Mouse (Mus musculus) adrenal gland, postnatal 14 days (tissue): ENCODE measurements around the gene Dexi. TPM values are rescaled to one million over a fixed set of nuclear protein-coding genes. Genes with fewer than 3 reads are reported as not detected.

Source experiments
- DNase-seq: peaks from one replicate; pipeline ENCODE4 v3.0.0; 2021; ENCODE audit warnings: mixed read lengths
- total RNA-seq: library from RNA; stranded (reverse); gene quantifications from 2 replicates; pipeline ENCODE4 v1.2.3, GENCODE M21; 2021

The Dexi gene
- total RNA-seq, 1 experiment from 2014 or later, result 17.4 TPM

DNA sequence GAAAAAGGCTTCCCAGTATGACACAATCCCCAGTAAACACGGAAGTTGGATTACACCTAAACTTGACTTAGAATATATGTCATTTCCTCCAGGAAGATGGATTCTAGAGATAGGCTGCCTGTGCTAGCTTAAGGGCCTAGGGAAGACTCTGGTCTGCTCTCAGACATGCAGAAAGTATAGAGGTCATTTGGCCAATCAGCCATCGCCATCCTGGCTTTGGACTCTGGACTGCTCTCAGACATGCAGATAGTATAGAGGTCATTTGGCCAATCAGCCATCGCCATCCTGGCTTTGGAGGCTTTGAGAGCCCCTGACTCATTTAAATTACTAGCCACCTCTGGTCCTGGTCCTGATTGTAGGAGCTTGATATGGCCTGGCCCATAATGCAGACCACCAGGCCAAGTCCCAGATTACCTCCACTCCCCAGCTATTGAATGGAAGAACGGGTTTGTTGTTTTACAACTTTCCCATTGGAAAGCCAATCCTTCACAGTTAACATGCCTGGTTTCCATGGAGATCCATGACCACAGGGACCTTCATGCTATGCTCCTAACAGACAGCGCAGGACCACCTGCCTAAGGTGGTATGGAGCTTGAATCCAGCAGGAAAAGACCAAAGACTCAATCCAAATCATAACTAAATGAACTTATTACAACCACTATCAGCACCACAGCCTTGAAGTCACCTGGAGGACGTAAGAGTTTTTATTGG lies 88.8 kb downstream of the Dexi start:
- no peak for DNase-seq

Other genes with a start within 250 kb of the Dexi start
- 8.3 and 8.5 TPM in 2 replicates for gene Emp2, start 229.1 kb downstream of the Dexi start, total RNA-seq
- not detected in 2 replicates for gene Tekt5, start 147.6 kb downstream of the Dexi start, total RNA-seq
- 23.1 and 25.6 TPM in 2 replicates for gene Nubp1, start 131.1 kb downstream of the Dexi start, total RNA-seq
- gene Tvp23a, start 95.7 kb downstream of the Dexi start, total RNA-seq, result 1.6 and 2.3 TPM in 2 replicates
- 1.2 and 8.1 TPM in 2 replicates for gene Ciita, start 63.0 kb downstream of the Dexi start, total RNA-seq
- gene Clec16a, start 2.3 kb upstream of the Dexi start, total RNA-seq, result 37.0 and 42.8 TPM in 2 replicates
- 2.4 and 3.7 TPM in 2 replicates for gene Socs1, start 242.5 kb upstream of the Dexi start, total RNA-seq
- gene Tnp2, start 245.6 kb upstream of the Dexi start, total RNA-seq, result not detected in 2 replicates
- gene Prm3, start 247.9 kb upstream of the Dexi start, total RNA-seq, result not detected in 2 replicates